Mouse (Mus musculus) small intestine, adult 2 months (tissue): ENCODE data around the gene Tnnt1. TPM values are rescaled to one million over a fixed set of nuclear protein-coding genes. Genes with fewer than 3 reads are reported as not detected.

Experiments used
- H3K27ac ChIP-seq: fragments of 200-500 bp; 2 replicates; pipeline ENCODE4 v1.5.1; 2012; ENCODE audit warnings: low read depth, low read length, control low read depth, inconsistent platforms; ENCODE audit not compliant: insufficient read depth
- H3K27me3 ChIP-seq: fragments of 200-500 bp; 2 replicates; pipeline ENCODE4 v1.6.1; 2012; ENCODE audit warnings: mild to moderate bottlenecking, moderate library complexity, low read length, inconsistent platforms; ENCODE audit not compliant: control insufficient read depth, insufficient read depth
- H3K36me3 ChIP-seq: fragments of 200-500 bp; 2 replicates; pipeline ENCODE4 v1.6.1; 2012; ENCODE audit warnings: mild to moderate bottlenecking, low read length, control low read depth, inconsistent platforms; ENCODE audit not compliant: control insufficient read depth, insufficient read depth
- H3K4me1 ChIP-seq: fragments of 200-500 bp; 2 replicates; pipeline ENCODE4 v1.6.1; 2012; ENCODE audit warnings: low read length, inconsistent platforms, mixed read lengths; ENCODE audit not compliant: control insufficient read depth, insufficient read depth, insufficient read length
- H3K4me3 ChIP-seq: fragments of 200-500 bp; 2 replicates; pipeline ENCODE4 v1.5.1; 2012; ENCODE audit warnings: low read depth, mild to moderate bottlenecking, control low read depth, inconsistent platforms, low read length, moderate library complexity
- CTCF ChIP-seq: fragments of 200-500 bp; IDR thresholded peaks from 2 replicates; pipeline ENCODE4 v1.5.1; 2012; ENCODE audit warnings: low read depth, mild to moderate bottlenecking, control low read depth, inconsistent platforms, low read length, moderate library complexity, mixed read lengths; ENCODE audit not compliant: insufficient replicate concordance, insufficient read length; ENCODE audit errors: extremely low read depth
- POLR2A ChIP-seq: fragments of 200-500 bp; IDR thresholded peaks from 2 replicates; pipeline ENCODE4 v1.6.1; 2012; ENCODE audit warnings: low read depth, mild to moderate bottlenecking, control low read depth, inconsistent platforms, low read length, moderate library complexity
- WGBS: fragments of 180-500 bp; shearing (Covaris S2); methylation state at CpG from one replicate; pipeline ENCODE4 v1.1.7; 2018; 5-methylcytosine and 5-hydroxymethylcytosine counted together
- polyA plus RNA-seq: library from polyadenylated mRNA; depleted of rRNA; stranded (reverse); fragments of >200 nt; gene quantifications from 2 replicates; pipeline ENCODE4 v1.2.3, GENCODE M21; 2012

Gene Tnnt1
- polyA plus RNA-seq, 1 experiment: 0.58 TPM

GRCm38 (mm10) chr7:4518487-4518886 is 2.3 kb upstream of the Tnnt1 start:
- Histone ChIP-seq H3K27me3 (peaks cover 7% of the 10 kb centered on the region), H3K4me1 (no peaks in the 10 kb centered on the region), H3K36me3 (no peaks in the 10 kb centered on the region), H3K4me3 (no peak overlapping the region), H3K27ac (no peak overlapping the region)
- no peak for TF ChIP-seq POLR2A
- WGBS: 79% methylated on average over 1 of the region's 1 CpGs

GRCm38 (mm10) chr7:4515853-4516252 is 329 bp downstream of the Tnnt1 start:
- TF ChIP-seq POLR2A: no peak
- no peak for TF ChIP-seq CTCF

GRCm38 (mm10) chr7:4513829-4514712 is 2.1 kb downstream of the Tnnt1 start:
- Histone ChIP-seq H3K27me3 (no peaks in the 10 kb centered on the region), H3K27ac (no peak overlapping the region), H3K36me3 (no peaks in the 10 kb centered on the region), H3K4me1 (peaks cover 2% of the 10 kb centered on the region), H3K4me3 (no peak overlapping the region)
- 74% methylated on average over 6 of the region's 6 CpGs for WGBS
- no peak for TF ChIP-seq POLR2A

More at GRCm38 (mm10) chr7:4515853-4516252, 329 bp downstream of the Tnnt1 start:
- Histone ChIP-seq H3K4me1 (no peaks in the 10 kb centered on the region), H3K36me3 (no peaks in the 10 kb centered on the region), H3K27ac (no peak overlapping the region), H3K27me3 (no peaks in the 10 kb centered on the region; the same call in 1 of the 2 replicates), H3K4me3 (no peak overlapping the region)
- 65% methylated on average over 6 of the region's 6 CpGs for WGBS

DNA sequence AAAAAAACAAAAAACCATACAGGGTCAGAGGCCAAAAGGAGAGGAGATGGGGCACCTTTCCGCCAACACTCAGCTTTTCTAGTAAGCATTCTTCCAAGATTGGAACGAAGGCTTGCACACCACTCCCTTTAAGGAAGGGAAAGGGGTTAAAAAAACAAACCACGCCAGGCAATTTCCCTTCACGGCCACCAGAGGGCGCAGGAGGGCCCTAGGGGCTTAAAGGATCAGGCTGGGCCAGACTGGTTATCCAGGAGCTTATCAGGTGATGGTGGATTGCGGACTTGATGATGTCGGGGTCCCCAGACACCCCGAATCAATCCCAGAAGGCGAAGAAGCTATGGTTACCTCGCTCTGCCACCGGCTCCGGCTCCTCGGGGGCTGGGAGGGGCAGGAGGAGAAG is 2.9 kb downstream of the Tnnt1 start:
- no peak for TF ChIP-seq POLR2A
- peak; percentile 93 for TF ChIP-seq CTCF
- H3K4me3 ChIP-seq: no peak overlapping the region
- H3K27me3 ChIP-seq: no peaks in the 10 kb centered on the region
- no peaks in the 10 kb centered on the region for H3K36me3 ChIP-seq
- 25% methylated on average over 13 of the region's 13 CpGs for whole genome bisulfite sequencing
- no peak overlapping the region for H3K27ac ChIP-seq
- peaks cover 2% of the 10 kb centered on the region for H3K4me1 ChIP-seq

GRCm38 (mm10) chr7:4511489-4512224 is 4.5 kb downstream of the Tnnt1 start:
- H3K27ac ChIP-seq: no peak overlapping the region
- H3K27me3 ChIP-seq: no peaks in the 10 kb centered on the region
- no peak overlapping the region for H3K4me3 ChIP-seq
- no peaks in the 10 kb centered on the region for H3K36me3 ChIP-seq
- TF ChIP-seq CTCF (no peak), POLR2A (no peak)
- 63% methylated on average over 8 of the region's 8 CpGs for WGBS
- H3K4me1 ChIP-seq: peaks cover 2% of the 10 kb centered on the region

GRCm38 (mm10) chr7:4509863-4510608 is 6.1 kb downstream of the Tnnt1 start:
- H3K36me3 ChIP-seq: no peaks in the 10 kb centered on the region
- peaks cover 2% of the 10 kb centered on the region for H3K4me1 ChIP-seq
- no peak overlapping the region for H3K27ac ChIP-seq
- peak overlapping the region; percentile 48 for H3K4me3 ChIP-seq
- 21% methylated on average over 24 of the region's 24 CpGs for WGBS
- TF ChIP-seq CTCF: peak; percentile 87
- no peak for TF ChIP-seq POLR2A
- no peaks in the 10 kb centered on the region for H3K27me3 ChIP-seq

DNA sequence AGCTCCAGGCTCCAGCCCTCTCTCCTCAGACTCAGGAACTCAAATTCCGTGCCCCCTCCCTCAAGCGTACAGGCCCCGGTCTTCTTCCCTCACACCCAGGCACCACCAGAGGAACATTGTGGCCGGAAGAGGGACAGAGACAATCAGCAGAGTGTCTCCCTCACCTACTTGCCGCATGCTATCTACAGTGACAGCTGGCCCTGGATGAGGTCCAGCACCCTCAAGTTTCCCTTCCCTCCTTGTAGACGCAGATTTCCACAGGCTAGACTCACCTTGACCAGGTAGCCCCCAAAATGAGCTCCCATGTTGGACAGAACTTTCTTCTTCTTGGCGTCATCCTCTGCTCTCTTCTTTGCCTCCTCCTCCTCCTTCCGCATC is 7.5 kb downstream of the Tnnt1 start:
- H3K4me1 ChIP-seq: peaks cover 2% of the 10 kb centered on the region
- 90% methylated on average over 8 of the region's 8 CpGs for WGBS
- no peak overlapping the region for H3K27ac ChIP-seq
- no peaks in the 10 kb centered on the region for H3K27me3 ChIP-seq
- H3K4me3 ChIP-seq: no peak overlapping the region
- TF ChIP-seq POLR2A (no peak), CTCF (no peak)
- H3K36me3 ChIP-seq: no peaks in the 10 kb centered on the region
